In the genomic region with DNA sequence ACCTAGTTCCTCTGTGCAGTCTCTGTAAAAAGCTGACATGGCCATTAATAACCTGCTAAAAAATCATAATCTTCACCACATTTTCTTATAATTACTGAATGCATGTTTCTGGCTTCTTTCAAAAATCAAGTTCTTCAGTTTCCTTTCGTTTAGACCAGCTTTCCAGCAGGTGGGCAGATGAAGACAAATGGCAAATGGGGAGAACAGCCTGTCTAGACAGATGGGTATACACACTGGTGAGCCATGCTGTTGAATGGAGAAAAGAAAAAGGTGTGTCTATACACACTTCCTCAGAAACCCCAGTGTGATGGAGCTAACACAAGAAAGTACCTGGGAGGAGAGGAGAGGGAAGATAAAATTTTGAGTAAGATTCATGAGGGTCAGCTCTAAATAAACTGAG, we compare ENCODE assay signal across 30 mouse cellular contexts.
DNase-seq lines count a peak whose midpoint lies in the region; ATAC-seq and TF ChIP-seq lines count a peak whose summit lies in the region.
"Had no signal": no experiment of that assay in that cellular context is flagged by ENCODE, and none has a peak within 500 bp of the region (broad histone marks: within the 10 kb centered on the region; RNA-seq: fewer than 3 reads in every experiment).

No protein-coding gene starts in this region.

- peaks cover 0 to 20% of the 10 kb centered on the region in 2 experiments; a peak in 2 of 4 replicates for H3K4me1 ChIP-seq in CH12.LX (ENCODE audit: control insufficient read depth in 1 of 2, insufficient read depth in 2 of 2)
- H3K4me1 ChIP-seq: embryonic facial prominence, embryonic 10.5 days; embryonic facial prominence, embryonic 13.5 days; forebrain, embryonic 13.5 days; heart, embryonic 10.5 days; heart, embryonic 13.5 days had no signal

- dilution Hi-C loops in CH12.LX (cut with MboI; ENCODE audit: extremely low pct_ligation_motif_present, extremely low pct_unique_long_range_greater_than_20kb, low sequenced_read_pairs): no loop called here

- 0 out of 2 replicates have a peak, but pooled peaks have one; percentile 50 for ATAC-seq in frontal cortex, adult (ENCODE audit: low TSS enrichment)
- ATAC-seq: activated CD4-positive, CD25-positive, alpha-beta regulatory T cell, adult 4 months; CD4-positive, CD25-positive, alpha-beta regulatory T cell, adult 4 months; forebrain, embryonic 13.5 days; forebrain, embryonic 16.5 days; hindbrain, postnatal 0 days; inflammation-experienced regulatory T-cells, adult 6 months had no signal

- H3K4me3 ChIP-seq in CH12.LX (replicated peaks in 1 of 3; ENCODE audit: low read depth in 2 of 3, low read length in 2 of 3, poor library complexity in 1 of 3): no peak overlapping the region
- H3K4me3 ChIP-seq: embryonic facial prominence, embryonic 10.5 days; embryonic facial prominence, embryonic 13.5 days; erythroblast, embryonic 14.5 days; forebrain, embryonic 13.5 days; heart, adult 2 months; heart, embryonic 10.5 days; heart, embryonic 13.5 days had no signal

- H3K4me2 ChIP-seq in CH12.LX (ENCODE audit: insufficient read depth, low read depth, poor library complexity, severe bottlenecking): no peak overlapping the region
- H3K4me2 ChIP-seq: embryonic facial prominence, embryonic 13.5 days; forebrain, embryonic 13.5 days; heart, embryonic 13.5 days; hindbrain, embryonic 14.5 days had no signal

- no peak overlapping the region for H3K27ac ChIP-seq in CH12.LX (ENCODE audit: insufficient read depth, low read depth)
- H3K27ac ChIP-seq: embryonic facial prominence, embryonic 10.5 days; embryonic facial prominence, embryonic 13.5 days; forebrain, embryonic 13.5 days; heart, adult 2 months; heart, embryonic 10.5 days; heart, embryonic 13.5 days; hindbrain, embryonic 14.5 days; hindbrain, postnatal 0 days had no signal

- in situ Hi-C loops in CH12.LX (cut with MboI; ENCODE audit: low pct_ligation_motif_present, low pct_unique_long_range_greater_than_20kb, low sequenced_read_pairs): no loop called here

- TF ChIP-seq EP300 in CH12.LX (IDR thresholded peaks at IDR 0.05; ENCODE audit: low read length): no peak

- no peak for DNase-seq in frontal cortex, postnatal 36 days (ENCODE audit: low spot score in 2 of 2)
- DNase-seq in layer of hippocampus, adult 9-11 months: peak; percentile 20
- DNase-seq in layer of hippocampus, postnatal 25 days (ENCODE audit: extremely low spot score in 1 of 2, low spot score in 1 of 2): no peak
- DNase-seq in CH12.LX (ENCODE audit: extremely low read depth): peak; percentile 8
- DNase-seq in telencephalon, adult 2 months (ENCODE audit: low read depth, low spot score): peak; percentile 38
- no peak for DNase-seq in thymus, postnatal 25 days
- DNase-seq: adrenal gland, postnatal 14 days; cerebellum, adult 11-12 months; cerebellum, adult 8-10 months; cerebellum, postnatal 10 days; cerebellum, postnatal 36 days; embryo, embryonic 11 days; gastrocnemius, postnatal 10 days; gastrocnemius, postnatal 36 days; heart, adult 2 months; heart, postnatal 14 days; heart, postnatal 4 days had no signal

- H3K9me3 ChIP-seq in CH12.LX (replicated peaks; ENCODE audit: low read length): no peaks in the 10 kb centered on the region
- H3K9me3 ChIP-seq: embryonic facial prominence, embryonic 10.5 days; embryonic facial prominence, embryonic 13.5 days; forebrain, embryonic 13.5 days; heart, embryonic 10.5 days; heart, embryonic 13.5 days had no signal

- no peaks in the 10 kb centered on the region for H3K36me3 ChIP-seq in CH12.LX (replicated peaks in 1 of 2; ENCODE audit: control insufficient read depth in 1 of 2, insufficient read depth in 1 of 2, low read length in 1 of 2)
- H3K36me3 ChIP-seq: embryonic facial prominence, embryonic 10.5 days; embryonic facial prominence, embryonic 13.5 days; heart, embryonic 10.5 days; heart, embryonic 13.5 days had no signal

- no peak for TF ChIP-seq POLR2A in CH12.LX (IDR thresholded peaks at IDR 0.05; ENCODE audit: low read depth, low read length)

- TF ChIP-seq RAD21 in CH12.LX (IDR thresholded peaks at IDR 0.05; ENCODE audit: low read depth, low read length): no peak

- H3K27me3 ChIP-seq in CH12.LX (replicated peaks): no peaks in the 10 kb centered on the region
- H3K27me3 ChIP-seq: embryonic facial prominence, embryonic 13.5 days; forebrain, embryonic 13.5 days; heart, embryonic 13.5 days had no signal

- no peak for TF ChIP-seq CTCF in CH12.LX (conservative IDR thresholded peaks at IDR 0.05 in 1 of 2, IDR thresholded peaks at IDR 0.05 in 1 of 2; ENCODE audit: low read depth in 2 of 2, low read length in 2 of 2)

- no peaks in the 10 kb centered on the region for H3K79me2 ChIP-seq in CH12.LX (replicated peaks; ENCODE audit: control insufficient read depth, extremely low read depth, insufficient read depth, poor library complexity, severe bottlenecking)

- H3K9ac ChIP-seq in CH12.LX (ENCODE audit: insufficient read depth, low read depth): no peak overlapping the region
- H3K9ac ChIP-seq: embryonic facial prominence, embryonic 13.5 days; forebrain, embryonic 13.5 days; heart, embryonic 13.5 days; hindbrain, embryonic 14.5 days had no signal

TF ChIP-seq in CH12.LX, 34 proteins besides CTCF, POLR2A, EP300 and RAD21:
- TF ChIP-seq UBTF (IDR thresholded peaks at IDR 0.05; ENCODE audit: low read depth, low read length) (no peak), JUND (conservative IDR thresholded peaks at IDR 0.05; ENCODE audit: low read depth, low read length) (no peak), USF1 (IDR thresholded peaks at IDR 0.05; ENCODE audit: low read depth, low read length) (no peak), MXI1 (IDR thresholded peaks at IDR 0.05; ENCODE audit: low read depth, low read length) (no peak), NRF1 (IDR thresholded peaks at IDR 0.05; ENCODE audit: low read depth, low read length) (no peak), ETS1 (conservative IDR thresholded peaks at IDR 0.05; ENCODE audit: low read depth, low read length) (no peak), MAFK (IDR thresholded peaks at IDR 0.05; ENCODE audit: insufficient replicate concordance, low read length) (no peak), TCF12 (IDR thresholded peaks at IDR 0.05; ENCODE audit: low read depth, low read length) (no peak), HCFC1 (IDR thresholded peaks at IDR 0.05; ENCODE audit: low read depth, low read length) (no peak), CHD2 (IDR thresholded peaks at IDR 0.05; ENCODE audit: low read length) (no peak), JUN (IDR thresholded peaks at IDR 0.05; ENCODE audit: insufficient read depth, low read depth, low read length) (no peak), KAT2A (IDR thresholded peaks at IDR 0.05; ENCODE audit: insufficient replicate concordance, low read length) (no peak)
TF ChIP-seq in CH12.LX: peak in this region for 0.

Comparison
In these comparisons a context has a peak if more than half of its experiments do, and no peak if none do; other contexts are left out.
1. DNase-seq: peak in layer of hippocampus, adult 9-11 months (single experiment), CH12.LX (single experiment) and telencephalon, adult 2 months (single experiment); none in frontal cortex, postnatal 36 days (0 of 2), layer of hippocampus, postnatal 25 days (0 of 2) and thymus, postnatal 25 days (single experiment).